Mouse (Mus musculus): ENCODE results near the gene Rab19.
"Not testable (repeated sequence)": the region's sequence is repeated elsewhere in the genome, so short reads cannot be mapped to it uniquely, and the experiment has no call there.

The Rab19 gene

GRCm38 (mm10) chr6:39380276-39380675, 699 bp upstream of the Rab19 start:
- no peak for DNase-seq

GRCm38 (mm10) chr6:39389988-39390387, 9.0 kb downstream of the Rab19 start:
- DNase-seq, result no peak

DNA sequence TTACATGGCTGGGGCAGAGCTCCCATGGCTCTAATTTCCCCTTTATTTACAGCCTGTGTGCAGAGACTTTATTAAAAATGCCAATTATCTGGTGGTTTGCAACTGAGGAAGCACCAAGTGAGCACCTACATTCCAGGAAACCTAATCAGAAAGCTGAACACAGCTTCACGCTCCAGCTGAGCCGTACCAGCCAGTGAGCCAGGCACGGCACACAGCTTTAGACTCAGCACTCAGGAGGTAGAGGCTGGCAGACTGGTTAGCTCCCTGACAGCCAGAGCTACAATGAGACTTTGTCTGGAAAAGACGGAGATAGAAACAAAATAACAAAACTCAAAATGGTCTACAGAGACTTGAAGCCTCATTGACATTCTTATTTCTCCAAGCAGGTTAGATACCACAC, 14.5 kb downstream of the Rab19 start:
- no peak for DNase-seq

DNA sequence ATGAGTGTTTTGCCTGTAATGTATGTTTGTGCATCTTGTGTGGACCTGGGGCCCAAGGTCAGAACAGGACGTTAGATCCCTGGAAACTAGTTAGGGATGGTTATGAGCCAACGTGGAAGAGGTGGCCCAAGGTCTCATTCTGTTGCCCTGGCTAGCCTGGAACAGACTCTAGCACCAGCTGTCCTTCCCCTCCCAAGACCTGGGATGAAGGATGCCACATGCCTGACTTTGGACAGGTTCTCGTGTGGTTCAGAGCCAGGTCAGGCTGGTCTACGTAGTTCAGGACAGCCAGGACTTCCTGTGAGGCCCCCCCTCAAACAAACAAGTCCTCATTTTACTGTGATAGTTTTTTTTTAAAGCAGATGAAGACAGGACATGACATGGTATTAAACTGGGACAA, 14.9 kb downstream of the Rab19 start:
- no peak for DNase-seq

DNA sequence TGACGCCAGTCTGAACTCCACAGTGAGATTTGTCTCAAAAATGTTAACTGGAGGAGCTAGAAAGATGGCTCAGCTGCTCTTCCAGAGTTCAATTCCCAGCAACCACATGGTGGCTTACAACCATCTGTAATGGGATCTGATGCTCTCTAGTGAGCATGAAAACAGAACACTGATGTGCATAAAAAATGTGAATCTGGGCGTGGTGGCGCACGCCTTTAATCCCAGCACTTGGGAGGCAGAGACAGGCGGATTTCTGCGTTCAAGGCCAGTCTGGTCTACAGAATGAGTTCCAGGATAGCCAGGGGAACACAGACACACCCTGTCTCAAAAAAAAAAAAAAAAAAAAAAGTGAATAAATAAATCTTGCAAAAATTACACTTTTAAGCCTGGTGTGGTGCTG, 16.1 kb downstream of the Rab19 start:
- no peak for DNase-seq

DNA sequence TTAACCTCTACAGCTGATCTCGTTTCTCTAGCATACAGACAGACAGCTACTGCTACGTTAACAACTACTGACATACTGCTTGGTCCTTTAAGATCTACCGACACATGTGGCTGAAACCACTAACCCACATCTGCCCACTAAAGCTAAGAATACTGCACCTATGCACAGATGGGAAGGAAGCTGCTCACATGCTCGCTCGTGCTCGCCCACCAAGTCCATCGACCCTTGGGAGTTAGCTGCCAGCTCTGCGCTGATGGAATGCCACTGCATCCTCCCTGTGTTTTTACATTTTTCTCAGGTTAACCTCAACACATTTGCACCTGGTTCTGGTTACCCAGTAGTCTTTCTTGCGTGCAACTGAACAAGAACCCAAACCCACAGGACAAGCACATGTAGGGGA, 17.4 kb downstream of the Rab19 start:
- no peak for DNase-seq

- peak; percentile 19 to 43 for DNase-seq
Observed at GRCm38 (mm10) chr6:39400343-39400742, 19.4 kb downstream of the Rab19 start.

- DNase-seq, result peak; percentile 33 to 52
Observed at GRCm38 (mm10) chr6:39403136-39403535, 22.2 kb downstream of the Rab19 start.

GRCm38 (mm10) chr6:39406480-39406879, 25.5 kb downstream of the Rab19 start:
- no peak for DNase-seq

DNA sequence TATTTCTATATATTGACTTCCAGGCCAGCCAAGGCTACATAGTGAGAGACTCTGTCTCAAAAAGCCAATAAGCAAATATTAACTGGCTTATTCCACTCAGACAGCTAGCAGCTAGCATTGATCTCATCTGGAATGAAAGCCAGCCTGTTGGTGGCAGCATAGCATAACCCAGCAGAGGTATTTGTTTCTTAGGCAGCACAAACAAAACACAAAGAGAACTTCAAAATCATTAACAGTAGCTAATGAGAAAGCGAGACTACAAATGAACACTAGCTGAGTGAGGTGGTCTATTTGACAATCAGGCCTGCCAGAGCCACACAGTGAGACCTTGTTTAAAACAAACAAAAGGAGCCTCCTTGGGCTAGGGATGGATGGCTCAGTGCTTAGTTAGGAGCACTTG, 33.1 kb downstream of the Rab19 start:
- DNase-seq, result no peak

DNA sequence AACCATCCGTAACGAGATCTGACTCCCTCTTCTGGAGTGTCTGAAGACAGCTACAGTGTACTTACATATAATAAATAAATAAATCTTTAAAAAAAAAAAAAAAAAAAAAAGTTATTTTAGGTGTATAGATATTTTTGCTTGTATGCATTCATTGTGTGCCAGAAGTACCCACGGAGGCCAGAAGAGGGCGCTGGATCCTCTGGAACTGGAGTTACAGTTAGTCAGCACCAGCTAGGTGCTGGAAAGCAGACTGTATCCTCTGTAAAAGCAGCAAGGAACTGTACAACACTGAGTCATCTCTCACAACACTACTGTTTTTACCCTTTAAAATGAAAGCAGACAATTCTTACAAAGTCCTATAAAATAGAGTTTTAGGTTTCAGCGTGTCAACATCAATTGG, 34.8 kb downstream of the Rab19 start:
- peak; percentile 50 to 69 for DNase-seq

DNA sequence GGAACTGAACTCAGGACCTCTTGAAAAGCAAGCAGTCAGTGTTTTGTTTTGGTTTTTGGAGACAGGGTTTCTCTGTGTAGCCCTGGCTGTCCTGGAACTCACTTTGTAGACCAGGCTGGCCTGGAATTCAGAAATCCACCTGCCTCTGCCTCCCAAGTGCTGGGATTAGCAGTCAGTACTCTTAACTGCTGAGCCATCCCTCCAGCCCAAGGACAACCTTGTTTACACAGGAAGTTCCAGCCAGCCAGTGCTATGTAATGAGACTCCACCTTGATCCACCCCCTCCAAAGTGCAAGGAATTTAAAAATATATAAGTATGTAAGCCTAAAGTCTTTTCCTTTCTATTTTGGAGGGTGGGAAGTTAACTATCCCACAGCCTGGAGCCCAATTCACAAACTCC, 35.7 kb downstream of the Rab19 start:
- not testable (repeated sequence) for DNase-seq

DNA sequence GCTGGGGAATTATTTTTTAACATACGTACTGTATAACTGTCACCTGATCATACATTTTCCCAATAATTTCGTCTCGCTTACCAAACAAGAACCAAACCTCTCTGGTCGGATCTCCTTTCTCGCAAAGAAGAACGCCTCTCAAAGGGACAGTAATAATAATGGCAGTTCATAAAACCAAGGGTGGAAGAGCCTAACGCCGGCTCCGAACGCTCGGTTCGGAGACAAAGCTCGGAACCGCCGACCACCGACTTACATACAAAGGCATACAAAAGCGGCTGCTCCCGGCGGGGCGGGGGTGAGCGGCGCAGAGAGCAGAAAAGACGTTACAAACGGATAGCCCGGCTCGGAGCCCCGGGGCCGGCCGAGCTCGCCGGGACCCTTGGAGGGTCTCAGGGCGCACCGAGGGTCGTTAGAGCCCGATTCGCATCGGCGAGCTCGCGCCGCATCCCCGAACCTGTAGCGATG, 38.4 kb downstream of the Rab19 start:
- peak in 1 of 2 experiments; percentile 27 for DNase-seq

GRCm38 (mm10) chr6:39419851-39420721, 39.1 kb downstream of the Rab19 start, which contains the start of gene Mkrn1:
Gene Mkrn1, minus strand, starts transcription at chr6:39420462.
- DNase-seq, result peak; percentile 83 to 86

GRCm38 (mm10) chr6:39420867-39421266, 39.9 kb downstream of the Rab19 start:
- DNase-seq, result no peak

- DNase-seq, result no peak
Observed at GRCm38 (mm10) chr6:39423130-39423551, 42.2 kb downstream of the Rab19 start.

DNA sequence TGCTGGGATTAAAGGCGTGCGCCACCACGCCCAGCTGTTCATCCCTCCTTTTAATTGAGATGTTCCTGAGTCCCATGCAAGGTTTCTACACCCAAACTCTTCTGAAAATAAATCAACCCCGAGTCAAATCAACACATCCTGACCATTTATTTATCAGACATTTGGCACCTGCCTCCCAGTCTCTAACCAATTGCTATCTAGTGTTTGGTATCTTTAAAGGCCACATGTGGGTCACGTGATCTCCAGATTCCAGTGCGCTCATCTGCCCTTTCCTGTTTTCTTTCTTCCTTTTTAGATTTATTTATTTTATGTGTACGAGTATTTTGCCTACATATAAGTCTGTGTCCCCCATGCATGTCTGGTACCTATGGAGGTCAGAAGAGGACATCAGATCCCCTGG, 42.7 kb downstream of the Rab19 start:
- no peak for DNase-seq

GRCm38 (mm10) chr6:39425181-39425580, 44.2 kb downstream of the Rab19 start:
- no peak for DNase-seq

GRCm38 (mm10) chr6:39426725-39427124, 45.8 kb downstream of the Rab19 start:
- no peak for DNase-seq

DNA sequence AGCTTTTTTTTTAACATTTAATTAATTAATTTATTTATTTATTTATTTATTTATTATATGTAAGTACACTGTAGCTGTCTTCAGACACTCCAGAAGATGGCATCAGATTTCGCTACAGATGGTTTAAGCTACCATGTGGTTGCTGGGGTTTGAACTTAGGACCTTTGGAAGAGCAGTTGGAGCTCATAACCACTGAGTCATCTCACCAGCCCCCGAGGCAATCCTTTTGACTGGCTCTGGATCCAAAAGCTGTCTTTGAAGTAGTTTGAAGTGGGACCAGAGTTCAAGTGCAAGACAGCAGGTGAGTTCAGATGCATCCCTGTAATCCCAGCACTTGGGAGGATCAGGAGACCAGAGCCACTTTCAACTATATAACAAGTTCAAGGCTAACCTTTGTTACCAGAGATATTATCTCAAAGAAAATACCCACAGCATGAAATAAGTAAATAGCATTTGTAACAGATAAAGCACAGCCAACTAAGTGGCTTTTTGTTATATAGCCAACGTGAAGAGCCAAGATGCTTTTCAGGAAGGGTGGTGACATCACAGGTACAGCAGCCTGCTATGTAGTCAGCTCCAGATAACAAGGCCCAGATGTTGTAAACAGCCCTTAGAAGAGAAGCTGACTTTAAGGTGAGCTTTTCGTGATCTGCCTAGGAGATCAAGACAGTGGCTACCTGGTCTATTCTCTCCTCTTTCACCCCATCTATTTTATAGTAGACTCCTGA, 46.5 kb downstream of the Rab19 start:
- DNase-seq, result no peak

- DNase-seq, result no peak
Observed at GRCm38 (mm10) chr6:39429007-39429788, 48.2 kb downstream of the Rab19 start.

- no peak for DNase-seq
Observed at GRCm38 (mm10) chr6:39430722-39431121, 49.7 kb downstream of the Rab19 start.

GRCm38 (mm10) chr6:39433174-39433573, 52.2 kb downstream of the Rab19 start:
- DNase-seq, result no peak

Measured in lung, adult 18-20 months (tissue).